Mouse (Mus musculus): ENCODE measurements around the gene Sft2d2. TPM values are rescaled to one million over a fixed set of nuclear protein-coding genes. Genes with fewer than 3 reads are reported as not detected.

The Sft2d2 gene
- polyA plus RNA-seq, 1 experiment from 2014 or later = 8.9 TPM

GRCm38 (mm10) chr1:165154162-165154561, 40.1 kb downstream of the Sft2d2 start:
- H3K4me1 ChIP-seq (replicated peaks) = no peaks in the 10 kb centered on the region; the same call in 1 of the 2 replicates
- no peaks in the 10 kb centered on the region for H3K9me3 ChIP-seq
- H3K36me3 ChIP-seq = no peaks in the 10 kb centered on the region
- H3K27ac ChIP-seq = no peak overlapping the region
- H3K27me3 ChIP-seq (ENCODE audit: insufficient read depth, poor library complexity, severe bottlenecking) = no peaks in the 10 kb centered on the region
- WGBS = 89% methylated on average over 4 of the region's 4 CpGs
- H3K4me3 ChIP-seq = no peak overlapping the region
- DNase-seq (ENCODE audit: low spot score) = no peak

- Histone ChIP-seq H3K27ac (no peak overlapping the region), H3K4me1 (replicated peaks) (no peaks in the 10 kb centered on the region; the same call in 1 of the 2 replicates), H3K9me3 (no peaks in the 10 kb centered on the region), H3K27me3 (ENCODE audit: insufficient read depth, poor library complexity, severe bottlenecking) (no peaks in the 10 kb centered on the region), H3K36me3 (no peaks in the 10 kb centered on the region), H3K4me3 (no peak overlapping the region)
- DNase-seq (ENCODE audit: low spot score) = no peak
- 85% methylated on average over 8 of the region's 8 CpGs for WGBS
Observed at GRCm38 (mm10) chr1:165151216-165151615, 43.0 kb downstream of the Sft2d2 start.

GRCm38 (mm10) chr1:165142343-165142916, 51.8 kb downstream of the Sft2d2 start:
- no peaks in the 10 kb centered on the region for H3K9me3 ChIP-seq
- H3K4me1 ChIP-seq (replicated peaks) = no peaks in the 10 kb centered on the region
- H3K27me3 ChIP-seq (ENCODE audit: insufficient read depth, poor library complexity, severe bottlenecking) = no peaks in the 10 kb centered on the region
- H3K4me3 ChIP-seq = no peak overlapping the region
- no peak overlapping the region for H3K27ac ChIP-seq
- 86% methylated on average over 12 of the region's 12 CpGs for WGBS
- no peak for DNase-seq (ENCODE audit: low spot score)
- H3K36me3 ChIP-seq = no peaks in the 10 kb centered on the region

GRCm38 (mm10) chr1:165140227-165140626, 54.0 kb downstream of the Sft2d2 start:
- Histone ChIP-seq H3K4me3 (no peak overlapping the region), H3K9me3 (no peaks in the 10 kb centered on the region), H3K27ac (no peak overlapping the region), H3K36me3 (no peaks in the 10 kb centered on the region), H3K27me3 (ENCODE audit: insufficient read depth, poor library complexity, severe bottlenecking) (no peaks in the 10 kb centered on the region), H3K4me1 (replicated peaks) (no peaks in the 10 kb centered on the region)
- DNase-seq (ENCODE audit: low spot score) = no peak
- 84% methylated on average over 3 of the region's 3 CpGs for WGBS

- H3K36me3 ChIP-seq = no peaks in the 10 kb centered on the region
- H3K9me3 ChIP-seq = no peaks in the 10 kb centered on the region
- no peaks in the 10 kb centered on the region for H3K4me1 ChIP-seq (replicated peaks)
- no peak overlapping the region for H3K27ac ChIP-seq
- H3K27me3 ChIP-seq (ENCODE audit: insufficient read depth, poor library complexity, severe bottlenecking) = no peaks in the 10 kb centered on the region
- WGBS = 81% methylated on average over 2 of the region's 2 CpGs
- DNase-seq (ENCODE audit: low spot score) = no peak
- H3K4me3 ChIP-seq = no peak overlapping the region
Observed at GRCm38 (mm10) chr1:165133858-165134257, 60.4 kb downstream of the Sft2d2 start.

GRCm38 (mm10) chr1:165133279-165133678, 61.0 kb downstream of the Sft2d2 start:
- Histone ChIP-seq H3K36me3 (no peaks in the 10 kb centered on the region), H3K9me3 (no peaks in the 10 kb centered on the region), H3K27ac (no peak overlapping the region), H3K4me1 (replicated peaks) (no peaks in the 10 kb centered on the region), H3K4me3 (no peak overlapping the region), H3K27me3 (ENCODE audit: insufficient read depth, poor library complexity, severe bottlenecking) (no peaks in the 10 kb centered on the region)
- WGBS = 78% methylated on average over 5 of the region's 5 CpGs
- no peak for DNase-seq (ENCODE audit: low spot score)

- Histone ChIP-seq H3K4me3 (no peak overlapping the region), H3K27me3 (ENCODE audit: insufficient read depth, poor library complexity, severe bottlenecking) (no peaks in the 10 kb centered on the region), H3K36me3 (no peaks in the 10 kb centered on the region), H3K9me3 (no peaks in the 10 kb centered on the region), H3K27ac (no peak overlapping the region), H3K4me1 (replicated peaks) (no peaks in the 10 kb centered on the region)
- peak; percentile 73 for DNase-seq (ENCODE audit: low spot score)
- 77% methylated on average over 14 of the region's 14 CpGs for WGBS
Observed at GRCm38 (mm10) chr1:165132187-165132877, 61.9 kb downstream of the Sft2d2 start.

- H3K4me3 ChIP-seq = no peak overlapping the region
- DNase-seq (ENCODE audit: low spot score) = no peak
- H3K9me3 ChIP-seq = no peaks in the 10 kb centered on the region
- no peaks in the 10 kb centered on the region for H3K27me3 ChIP-seq (ENCODE audit: insufficient read depth, poor library complexity, severe bottlenecking)
- WGBS = 78% methylated on average over 5 of the region's 5 CpGs
- H3K36me3 ChIP-seq = no peaks in the 10 kb centered on the region
- H3K4me1 ChIP-seq (replicated peaks) = no peaks in the 10 kb centered on the region
- no peak overlapping the region for H3K27ac ChIP-seq
Observed at GRCm38 (mm10) chr1:165129573-165129972, 64.7 kb downstream of the Sft2d2 start.

Other genes starting within 250 kb of the Sft2d2 start
- gene Tbx19, start 33.7 kb downstream of the Sft2d2 start, polyA plus RNA-seq (2016; fragmentation: Nextera tagmentation; extraction: Ambion mirVana) = not detected in 2 replicates
- gene Tiprl, start 42.6 kb upstream of the Sft2d2 start, polyA plus RNA-seq (2016; fragmentation: Nextera tagmentation; extraction: Ambion mirVana) = 97.1 and 98.4 TPM in 2 replicates
- 1.3 and 1.8 TPM in 2 replicates for gene Gpr161, start 101.4 kb upstream of the Sft2d2 start, polyA plus RNA-seq (2016; fragmentation: Nextera tagmentation; extraction: Ambion mirVana)